Mouse (Mus musculus) neutrophil, adult 5-6 weeks (primary cell): ENCODE results near the gene Scgb3a1. TPM values are rescaled to one million over a fixed set of nuclear protein-coding genes. Genes with fewer than 3 reads are reported as not detected.

ENCODE experiments used
- ATAC-seq: fragments of 151-379, 151-347 bp; 2 replicates; pipeline ENCODE4 v1.8.0; 2017; ENCODE audit warnings: mild to moderate bottlenecking, moderate TSS enrichment; ENCODE audit not compliant: insufficient number of reproducible peaks, poor library complexity, low FRiP score, severe bottlenecking; ENCODE audit errors: extremely low read depth
- total RNA-seq: library from RNA; stranded (forward); fragments of 200-1000 nt; gene quantifications from 2 replicates; pipeline ENCODE4 v1.2.3, GENCODE M21; 2017

Scgb3a1 gene
- total RNA-seq = not detected in 2 replicates

- ATAC-seq = no peak
These were observed at the start of gene Scgb3a1 for GRCm38 (mm10) chr11:49663310-49663709. Scgb3a1 (plus strand) TSS chr11:49663610.

GRCm38 (mm10) chr11:49615856-49616725 is 47.3 kb upstream of the Scgb3a1 start:
- ATAC-seq = no peak

GRCm38 (mm10) chr11:49618476-49618875 is 44.9 kb upstream of the Scgb3a1 start:
- no peak for ATAC-seq

- no peak for ATAC-seq
These were observed 41.5 kb upstream of the Scgb3a1 start for GRCm38 (mm10) chr11:49621953-49622352.

GRCm38 (mm10) chr11:49624156-49624555 is 39.3 kb upstream of the Scgb3a1 start:
- no peak for ATAC-seq

GRCm38 (mm10) chr11:49625863-49626262 is 37.5 kb upstream of the Scgb3a1 start:
- ATAC-seq = no peak

- ATAC-seq = no peak
These were observed 36.7 kb upstream of the Scgb3a1 start for GRCm38 (mm10) chr11:49626748-49627147.

- no peak for ATAC-seq
These were observed 32.3 kb upstream of the Scgb3a1 start for GRCm38 (mm10) chr11:49631154-49631553.

GRCm38 (mm10) chr11:49632256-49632655 is 31.2 kb upstream of the Scgb3a1 start:
- ATAC-seq = no peak

GRCm38 (mm10) chr11:49634101-49634500 is 29.3 kb upstream of the Scgb3a1 start:
- no peak for ATAC-seq

GRCm38 (mm10) chr11:49635671-49636070 is 27.7 kb upstream of the Scgb3a1 start:
- no peak for ATAC-seq

GRCm38 (mm10) chr11:49636449-49636848 is 27.0 kb upstream of the Scgb3a1 start:
- ATAC-seq = no peak

- no peak for ATAC-seq
These were observed 17.7 kb upstream of the Scgb3a1 start for GRCm38 (mm10) chr11:49645677-49646076.

GRCm38 (mm10) chr11:49650113-49650993 is 13.1 kb upstream of the Scgb3a1 start:
- no peak for ATAC-seq

GRCm38 (mm10) chr11:49650994-49651761 is 12.2 kb upstream of the Scgb3a1 start:
- ATAC-seq = no peak

- ATAC-seq = no peak
These were observed 11.6 kb upstream of the Scgb3a1 start for GRCm38 (mm10) chr11:49651762-49652322.

GRCm38 (mm10) chr11:49652401-49653078 is 10.9 kb upstream of the Scgb3a1 start:
- ATAC-seq = peak; percentile 31; the same call in 1 of the 2 replicates

GRCm38 (mm10) chr11:49653079-49653408 is 10.4 kb upstream of the Scgb3a1 start:
- no peak for ATAC-seq
